Comparison of ENCODE assay signal across 13 mouse cellular contexts in genomic region chr6:137111266-137111813, GRCm38 (mm10). TPM values are rescaled to one million over a fixed set of nuclear protein-coding genes. Genes with fewer than 3 reads are reported as not detected.
DNase-seq lines count a peak whose midpoint lies in the region; ATAC-seq and TF ChIP-seq lines count a peak whose summit lies in the region.
"Had no signal": no experiment of that assay in that cellular context is flagged by ENCODE, and none has a peak within 500 bp of the region (broad histone marks: within the 10 kb centered on the region; RNA-seq: fewer than 3 reads in every experiment).

No protein-coding gene starts in this region.

- H3K27me3 ChIP-seq in heart, embryonic 13.5 days (replicated peaks) = 0 out of 2 replicates have a peak, but pooled peaks cover 8% of the 10 kb centered on the region
- no peaks in the 10 kb centered on the region for H3K27me3 ChIP-seq in liver, postnatal 0 days (ENCODE audit: insufficient read depth, low read length)
- no peaks in the 10 kb centered on the region for H3K27me3 ChIP-seq in liver, embryonic 12.5 days (replicated peaks)
- no peaks in the 10 kb centered on the region for H3K27me3 ChIP-seq in intestine, embryonic 16.5 days (replicated peaks; ENCODE audit: control insufficient read depth, insufficient read depth, low read length)
- no peaks in the 10 kb centered on the region for H3K27me3 ChIP-seq in stomach, embryonic 14.5 days (ENCODE audit: control insufficient read depth, insufficient read depth, low read length)
- H3K27me3 ChIP-seq: Patski had no signal

- no peak for DNase-seq in heart, adult 11 months
- no peak for DNase-seq in liver, postnatal 0 days
- no peak for DNase-seq in embryo, embryonic 11 days
- no peak for DNase-seq in right cerebral cortex, postnatal 36 days (ENCODE audit: low spot score in 2 of 2)
- DNase-seq: cerebellum, postnatal 25 days had no signal

- H3K4me1 ChIP-seq in heart, embryonic 13.5 days = peaks cover 20% of the 10 kb centered on the region
- no peaks in the 10 kb centered on the region for H3K4me1 ChIP-seq in liver, postnatal 0 days (ENCODE audit: insufficient read depth)
- no peaks in the 10 kb centered on the region for H3K4me1 ChIP-seq in liver, embryonic 12.5 days
- H3K4me1 ChIP-seq in intestine, embryonic 16.5 days (ENCODE audit: control insufficient read depth, insufficient read depth, low read length) = peaks cover 8% of the 10 kb centered on the region
- peaks cover 16% of the 10 kb centered on the region; the same call in 1 of the 2 replicates for H3K4me1 ChIP-seq in stomach, embryonic 14.5 days (ENCODE audit: control insufficient read depth, insufficient read depth, low read length)

- peak overlapping the region; percentile 27; the same call in 1 of the 2 replicates for H3K4me2 ChIP-seq in heart, embryonic 13.5 days
- no peak overlapping the region for H3K4me2 ChIP-seq in liver, postnatal 0 days (ENCODE audit: low read depth, low read length)
- no peak overlapping the region for H3K4me2 ChIP-seq in liver, embryonic 12.5 days
- no peak overlapping the region for H3K4me2 ChIP-seq in intestine, embryonic 16.5 days (ENCODE audit: low read depth, low read length)
- no peak overlapping the region for H3K4me2 ChIP-seq in stomach, embryonic 14.5 days (replicated peaks; ENCODE audit: low read depth, low read length)
- H3K4me2 ChIP-seq: hindbrain, embryonic 14.5 days had no signal

- no peak overlapping the region for H3K4me3 ChIP-seq in heart, embryonic 13.5 days
- H3K4me3 ChIP-seq in liver, postnatal 0 days (ENCODE audit: low read depth, low read length) = no peak overlapping the region
- H3K4me3 ChIP-seq in liver, embryonic 12.5 days = no peak overlapping the region
- H3K4me3 ChIP-seq in intestine, embryonic 16.5 days (ENCODE audit: low read length) = no peak overlapping the region
- H3K4me3 ChIP-seq in stomach, embryonic 14.5 days (ENCODE audit: low read depth, low read length) = no peak overlapping the region
- H3K4me3 ChIP-seq: left cerebral cortex, adult 2 months had no signal

- TF ChIP-seq EP300 in liver, postnatal 0 days (IDR thresholded peaks at IDR 0.05; ENCODE audit: low read depth) = no peak

- H3K27ac ChIP-seq in heart, embryonic 13.5 days (replicated peaks) = peak overlapping the region; percentile 75
- peak overlapping the region; percentile 18; the same call in 1 of the 2 replicates for H3K27ac ChIP-seq in liver, postnatal 0 days (ENCODE audit: low read depth)
- no peak overlapping the region for H3K27ac ChIP-seq in liver, embryonic 12.5 days
- peak overlapping the region; percentile 66 for H3K27ac ChIP-seq in intestine, embryonic 16.5 days (ENCODE audit: low read length)
- H3K27ac ChIP-seq in stomach, embryonic 14.5 days (ENCODE audit: low read length) = peak overlapping the region; percentile 69
- H3K27ac ChIP-seq: hindbrain, embryonic 14.5 days; left cerebral cortex, adult 2 months had no signal

- no peak for TF ChIP-seq CTCF in liver, postnatal 0 days (IDR thresholded peaks at IDR 0.05; ENCODE audit: low read depth)

- H3K9ac ChIP-seq in heart, embryonic 13.5 days = no peak overlapping the region
- no peak overlapping the region for H3K9ac ChIP-seq in liver, postnatal 0 days (replicated peaks)
- no peak overlapping the region for H3K9ac ChIP-seq in liver, embryonic 12.5 days
- no peak overlapping the region for H3K9ac ChIP-seq in intestine, embryonic 16.5 days (ENCODE audit: low read depth, low read length)
- H3K9ac ChIP-seq in stomach, embryonic 14.5 days (replicated peaks; ENCODE audit: low read depth, low read length) = no peak overlapping the region
- H3K9ac ChIP-seq: hindbrain, embryonic 14.5 days had no signal

- H3K36me3 ChIP-seq in heart, embryonic 13.5 days = no peaks in the 10 kb centered on the region
- H3K36me3 ChIP-seq in liver, postnatal 0 days (replicated peaks; ENCODE audit: insufficient read depth, low read length) = no peaks in the 10 kb centered on the region
- no peaks in the 10 kb centered on the region for H3K36me3 ChIP-seq in liver, embryonic 12.5 days
- no peaks in the 10 kb centered on the region for H3K36me3 ChIP-seq in intestine, embryonic 16.5 days (ENCODE audit: control insufficient read depth, insufficient read depth, low read length)
- H3K36me3 ChIP-seq in stomach, embryonic 14.5 days (ENCODE audit: control insufficient read depth, insufficient read depth, low read length) = no peaks in the 10 kb centered on the region

- 36% methylated on average over 9 of the region's 9 CpGs for WGBS in heart, embryonic 13.5 days
- 72% methylated on average over 9 of the region's 9 CpGs for WGBS in liver, postnatal 0 days (ENCODE audit: insufficient replicate concordance)
- WGBS in liver, embryonic 12.5 days (ENCODE audit: insufficient replicate concordance) = 53% methylated on average over 9 of the region's 9 CpGs
- 86% methylated on average over 9 of the region's 9 CpGs for WGBS in intestine, embryonic 16.5 days
- 78% methylated on average over 9 of the region's 9 CpGs for WGBS in stomach, embryonic 14.5 days

- ATAC-seq in heart, embryonic 13.5 days (ENCODE audit: extremely low read depth, insufficient number of reproducible peaks, low FRiP score, low TSS enrichment) = no peak
- no peak for ATAC-seq in liver, postnatal 0 days
- no peak for ATAC-seq in liver, embryonic 12.5 days
- no peak for ATAC-seq in intestine, embryonic 16.5 days
- ATAC-seq in stomach, embryonic 14.5 days (ENCODE audit: insufficient number of reproducible peaks, insufficient read depth, low FRiP score, low read depth) = no peak
- ATAC-seq: CD4-positive, CD25-positive, alpha-beta regulatory T cell, adult 4 months; Patski had no signal

- H3K9me3 ChIP-seq in heart, embryonic 13.5 days = peaks cover 3% of the 10 kb centered on the region; the same call in 1 of the 2 replicates
- no peaks in the 10 kb centered on the region for H3K9me3 ChIP-seq in liver, postnatal 0 days (ENCODE audit: low read length)
- H3K9me3 ChIP-seq in liver, embryonic 12.5 days (replicated peaks) = no peaks in the 10 kb centered on the region
- no peaks in the 10 kb centered on the region for H3K9me3 ChIP-seq in intestine, embryonic 16.5 days (ENCODE audit: control insufficient read depth, low read length)
- no peaks in the 10 kb centered on the region for H3K9me3 ChIP-seq in stomach, embryonic 14.5 days (ENCODE audit: control insufficient read depth, low read depth, low read length)

RNA-seq across cellular contexts. Expression of gene Rerg, which starts 59.0 kb away (rescaled TPM):
- polyA plus RNA-seq in heart, embryonic 13.5 days (2015; fragmentation: Nextera tagmentation; extraction: Ambion mirVana) = 4.5 and 5.2 TPM in 2 replicates
- polyA plus RNA-seq in liver, postnatal 0 days (2015; fragmentation: Nextera tagmentation; extraction: Ambion mirVana) = 5.6 and 6.9 TPM in 2 replicates
- polyA plus RNA-seq in liver, embryonic 12.5 days (2016; fragmentation: Nextera tagmentation; extraction: Ambion mirVana) = 2.8 and 3.0 TPM in 2 replicates
- polyA plus RNA-seq in intestine, embryonic 16.5 days (2015; fragmentation: Nextera tagmentation; extraction: Ambion mirVana) = 18.2 TPM in 2 replicates
- polyA plus RNA-seq in stomach, embryonic 14.5 days (2014; fragmentation: Nextera tagmentation; extraction: Ambion mirVana) = 32.6 and 36.5 TPM in 2 replicates
- polyA plus RNA-seq: CD4-positive, CD25-positive, alpha-beta regulatory T cell, adult 4 months had no signal
